Mouse (Mus musculus) forelimb bud, embryonic 11.5 days (tissue): ENCODE results near the gene B4galnt2.

Experiments used
- DNase-seq: peaks from one replicate; pipeline ENCODE4 v3.0.0-alpha.2; 2012; ENCODE audit warnings: low read depth, low spot score

B4galnt2 gene

DNA sequence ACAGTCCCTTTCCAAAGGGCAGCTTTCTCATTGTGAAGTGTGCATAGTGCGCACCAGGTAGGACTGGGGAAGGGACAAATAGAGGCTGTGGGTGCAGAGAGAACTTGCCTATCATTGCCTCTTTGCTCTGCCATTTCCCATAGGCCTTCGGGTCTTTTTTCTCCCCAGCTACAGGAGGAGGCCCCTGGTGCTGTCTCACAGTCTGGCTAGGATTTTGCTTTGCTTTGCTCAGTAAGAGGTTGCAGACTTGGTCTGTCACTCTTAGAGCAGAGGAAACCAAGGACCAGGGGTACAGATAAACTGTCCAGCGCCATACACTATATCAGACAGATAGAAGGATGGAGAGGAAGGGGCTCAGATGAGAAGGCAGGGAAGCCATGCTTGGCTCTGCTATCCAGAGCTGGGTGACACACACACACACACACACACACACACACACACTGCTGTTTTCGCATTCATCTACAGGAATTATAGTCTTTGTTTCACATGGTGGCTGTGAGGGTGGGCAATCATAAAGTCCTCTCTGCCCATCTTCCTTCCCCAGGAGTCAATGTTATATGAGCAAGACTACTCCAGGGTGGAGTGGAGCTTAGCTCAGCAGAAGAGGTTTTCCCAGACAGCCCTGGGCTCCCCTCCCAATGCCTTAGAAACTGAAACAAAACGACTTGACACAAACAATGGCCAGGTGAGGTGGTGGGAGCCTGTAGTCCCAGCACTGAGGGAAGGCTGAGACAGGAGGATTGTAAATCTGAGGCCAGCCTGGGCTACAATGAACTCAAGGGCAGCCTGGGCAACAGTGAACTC lies 73.8 kb downstream of the B4galnt2 start:
- DNase-seq, result no peak

DNA sequence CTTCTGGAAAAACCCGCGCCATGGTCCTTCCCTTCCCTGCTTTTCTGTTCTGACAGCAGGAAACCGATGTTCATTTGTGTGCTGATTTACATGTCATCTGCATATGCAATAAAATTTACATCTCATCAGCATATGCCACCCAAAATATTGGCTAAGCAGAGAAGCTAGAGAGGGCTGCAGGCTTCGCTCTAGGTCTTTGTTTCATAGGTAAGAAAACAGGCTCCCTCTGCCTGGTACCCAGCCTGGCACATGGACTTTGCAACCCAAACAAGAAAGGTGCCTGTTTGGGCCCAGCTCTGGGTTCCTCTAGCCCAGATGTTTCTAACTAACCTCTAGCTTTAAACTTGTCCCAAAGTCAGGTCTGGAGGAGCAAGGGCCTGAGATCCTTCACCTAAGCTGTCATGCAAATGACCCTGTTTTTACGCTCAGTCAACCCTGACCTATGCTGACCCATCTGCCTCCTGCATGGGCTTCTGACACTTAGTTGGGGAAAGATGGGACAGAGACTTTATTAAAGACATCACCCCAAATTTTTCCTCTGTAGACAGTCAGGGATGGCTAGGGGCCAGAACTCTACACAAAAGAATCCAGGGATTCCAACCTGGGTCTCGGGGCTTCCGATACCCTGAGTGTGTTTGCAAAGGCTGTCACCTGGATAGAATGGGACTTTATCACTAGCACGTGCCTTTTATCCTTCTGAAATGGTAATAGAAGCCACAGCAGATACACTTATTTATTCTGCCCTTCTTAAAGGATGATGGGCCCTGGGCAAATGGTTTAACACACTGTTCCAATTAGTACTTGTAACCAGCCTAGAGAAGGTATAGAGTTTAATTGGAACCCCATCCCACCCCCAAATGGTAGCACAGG lies 75.5 kb downstream of the B4galnt2 start:
- DNase-seq, result no peak

DNA sequence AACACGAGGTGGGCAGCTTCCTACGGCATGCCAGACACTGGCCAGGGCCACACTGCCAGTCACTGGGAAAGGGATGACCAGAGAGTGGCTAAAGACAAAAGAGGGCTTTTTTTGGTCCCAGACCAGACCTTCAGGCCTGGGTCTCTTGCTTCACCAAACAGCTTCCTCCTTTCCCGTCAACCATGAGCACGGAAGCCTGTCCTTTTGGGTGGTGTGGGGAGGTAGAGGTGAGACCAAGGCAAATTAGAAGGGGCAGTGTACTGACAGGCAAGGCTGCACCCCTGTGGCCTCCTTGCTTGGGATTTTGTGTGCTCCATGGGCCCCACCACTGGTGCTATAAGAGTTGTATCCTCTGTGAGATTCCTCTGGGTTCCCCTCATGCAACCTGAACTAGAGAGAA lies 76.1 kb downstream of the B4galnt2 start:
- DNase-seq, result no peak

- DNase-seq, result no peak
Measured at GRCm38 (mm10) chr11:95837059-95837458, 77.6 kb downstream of the B4galnt2 start, which contains the start of gene Gngt2. Gngt2 (plus strand) TSS chr11:95837216.

GRCm38 (mm10) chr11:95836433-95836832 lies 78.3 kb downstream of the B4galnt2 start:
- DNase-seq, result no peak

DNA sequence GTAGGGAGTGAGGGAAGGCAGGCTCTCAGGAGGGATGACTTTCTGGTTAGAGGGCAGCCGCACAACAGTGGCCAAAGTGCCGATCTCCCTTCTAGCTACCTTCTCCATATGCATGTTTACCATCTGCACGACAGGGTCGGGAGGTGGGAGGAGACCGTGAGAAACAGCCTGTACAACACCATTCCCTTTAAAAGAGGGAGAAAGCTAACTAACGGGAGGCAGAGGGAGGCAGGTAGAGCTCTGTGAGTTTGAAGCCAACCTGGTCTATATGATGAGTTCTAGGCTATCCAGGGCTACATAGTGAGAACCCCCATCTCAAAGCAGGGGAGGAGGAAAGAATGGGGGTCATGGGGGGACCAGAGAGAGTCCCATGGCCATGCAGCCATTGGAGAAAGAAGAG lies 78.9 kb downstream of the B4galnt2 start:
- no peak for DNase-seq

DNA sequence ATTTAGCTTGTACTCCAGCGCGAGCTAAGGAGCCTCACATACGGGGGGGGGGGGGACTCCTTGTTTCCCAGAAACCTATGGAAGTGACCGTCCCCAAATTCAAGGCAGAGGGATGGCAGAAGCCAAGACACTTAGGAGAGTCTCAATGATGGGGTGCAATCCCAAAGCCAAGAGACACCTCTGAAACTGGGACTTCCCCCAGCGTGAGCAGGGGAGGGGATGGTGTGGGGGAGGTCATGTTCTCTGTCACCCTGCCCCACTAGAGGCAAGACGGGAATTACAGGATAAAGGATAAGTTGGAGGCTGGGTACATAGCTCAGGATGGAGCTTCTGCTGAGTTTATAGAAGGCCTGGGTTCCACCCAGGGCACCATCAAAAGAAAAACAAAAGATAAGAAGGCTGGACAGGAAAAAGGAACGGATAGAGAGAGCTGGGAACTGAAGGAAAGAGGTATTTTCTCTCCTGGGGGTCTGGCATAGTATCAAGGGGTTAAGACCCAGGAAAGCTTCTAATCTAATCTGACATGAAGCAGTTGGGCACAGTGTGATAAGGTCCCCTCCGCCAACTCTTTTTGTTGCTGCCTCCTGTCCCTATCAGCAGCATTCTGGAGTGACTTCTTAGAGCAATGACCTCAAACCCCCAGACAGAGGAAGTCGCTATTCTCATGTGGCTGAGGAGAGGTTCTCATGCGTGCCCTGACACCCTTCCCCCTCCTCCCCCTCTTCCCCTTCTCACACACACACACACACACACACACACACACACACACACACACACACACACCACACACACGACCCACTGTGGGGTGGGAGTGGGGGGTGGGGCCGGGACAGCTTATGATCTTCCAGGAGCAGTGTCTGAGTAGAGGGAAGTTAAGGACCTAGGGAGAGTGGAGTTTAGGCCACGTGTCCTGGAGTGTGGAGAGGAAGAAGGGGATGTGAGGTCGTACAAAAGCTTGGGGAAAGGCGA lies 79.7 kb downstream of the B4galnt2 start:
- DNase-seq, result no peak

DNA sequence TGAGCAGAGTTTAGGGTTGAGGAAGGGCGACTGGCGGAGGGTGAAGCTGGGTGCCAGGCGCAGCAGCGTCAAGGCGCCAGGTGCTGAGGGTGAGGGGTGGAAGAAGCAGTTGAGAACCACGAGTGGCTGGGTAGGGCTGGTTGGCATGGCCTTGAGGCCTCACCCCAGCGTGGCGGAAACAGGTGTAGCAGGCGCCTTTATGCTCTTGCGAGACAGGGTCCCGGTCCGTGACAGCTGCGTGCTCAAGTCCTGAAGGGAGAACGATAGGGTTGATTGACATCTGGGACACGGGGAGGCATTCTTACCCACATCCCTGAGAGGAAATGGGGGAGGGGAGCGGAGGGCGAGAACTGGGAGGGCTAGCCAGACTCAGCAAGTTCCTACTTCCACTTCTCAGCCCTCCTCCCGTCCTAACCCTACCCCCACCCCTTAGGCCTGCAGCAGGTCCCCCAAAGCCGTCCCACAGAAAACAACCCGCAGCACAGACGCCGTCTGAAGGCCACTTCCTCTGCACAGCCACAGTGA lies 80.5 kb downstream of the B4galnt2 start:
- DNase-seq, result no peak

- no peak for DNase-seq
Measured at GRCm38 (mm10) chr11:95833631-95834142, 81.0 kb downstream of the B4galnt2 start.

- no peak for DNase-seq
Measured at GRCm38 (mm10) chr11:95833006-95833570, 81.6 kb downstream of the B4galnt2 start.

- DNase-seq, result no peak
Measured at GRCm38 (mm10) chr11:95832129-95833005, 82.3 kb downstream of the B4galnt2 start.

DNA sequence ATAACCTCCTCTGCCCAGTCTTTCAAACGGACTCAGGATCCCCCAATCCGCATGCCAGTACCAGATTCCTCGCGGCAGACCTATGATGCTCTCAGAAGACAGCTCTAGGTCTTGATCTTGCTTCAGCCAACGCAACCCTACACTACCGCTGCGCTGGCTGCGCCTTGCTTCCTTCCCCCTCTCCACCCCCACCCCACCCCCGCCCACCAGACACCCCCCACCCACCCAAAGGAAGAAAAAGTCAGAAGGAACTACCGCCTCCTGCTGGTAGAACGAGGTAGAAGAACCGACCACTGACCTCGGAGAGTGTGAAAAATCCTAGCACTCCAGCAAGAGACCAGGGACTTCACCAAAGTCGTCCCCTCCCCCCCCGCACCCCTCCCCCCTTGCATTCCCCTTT lies 83.0 kb downstream of the B4galnt2 start:
- no peak for DNase-seq

DNA sequence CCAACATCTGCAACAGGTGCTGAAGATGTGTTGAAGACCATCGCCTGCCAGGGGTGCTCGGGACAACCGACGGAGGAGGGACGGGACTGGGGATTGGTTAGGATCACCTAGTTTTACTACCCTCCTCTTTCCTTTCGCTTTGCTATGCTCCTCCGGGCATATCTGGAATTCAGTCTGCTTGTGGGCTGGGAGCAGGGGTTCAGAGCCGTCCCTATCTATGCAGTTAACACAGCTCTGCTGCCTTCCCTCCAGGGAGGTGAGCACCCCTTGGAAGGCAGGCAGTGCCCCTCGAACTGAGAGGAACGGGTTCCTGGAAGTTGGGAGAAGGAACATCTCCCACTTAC lies 83.4 kb downstream of the B4galnt2 start:
- DNase-seq, result no peak

DNA sequence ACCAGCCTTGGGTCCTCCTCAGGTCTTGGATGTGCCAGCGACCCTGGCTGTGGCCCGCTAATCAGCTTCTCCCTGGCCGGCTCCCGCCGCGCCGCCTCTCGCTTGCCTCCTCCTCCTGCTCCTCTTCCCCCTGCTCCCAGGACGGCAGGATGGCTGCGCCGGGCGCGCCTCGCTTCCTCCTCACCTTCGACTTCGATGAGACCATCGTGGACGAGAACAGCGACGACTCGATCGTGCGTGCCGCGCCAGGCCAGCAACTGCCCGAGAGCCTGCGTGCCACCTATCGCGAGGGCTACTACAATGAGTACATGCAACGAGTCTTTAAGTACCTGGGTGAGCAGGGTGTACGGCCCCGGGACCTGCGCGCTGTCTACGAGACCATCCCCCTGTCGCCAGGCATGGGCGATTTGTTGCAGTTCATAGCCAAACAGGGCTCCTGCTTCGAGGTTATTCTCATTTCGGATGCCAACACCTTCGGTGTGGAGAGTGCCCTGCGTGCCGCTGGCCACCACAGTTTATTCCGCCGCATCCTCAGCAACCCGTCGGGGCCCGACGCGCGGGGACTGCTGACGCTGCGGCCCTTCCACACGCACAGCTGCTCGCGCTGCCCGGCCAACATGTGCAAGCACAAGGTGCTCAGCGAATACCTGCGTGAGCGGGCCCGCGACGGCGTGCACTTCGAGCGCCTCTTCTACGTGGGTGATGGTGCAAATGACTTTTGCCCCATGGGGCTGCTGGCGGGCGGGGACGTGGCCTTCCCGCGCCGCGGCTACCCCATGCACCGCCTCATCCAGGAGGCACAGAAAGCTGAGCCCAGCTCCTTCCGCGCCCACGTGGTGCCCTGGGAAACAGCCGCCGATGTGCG lies 84.0 kb downstream of the B4galnt2 start:
- DNase-seq, result no peak

DNA sequence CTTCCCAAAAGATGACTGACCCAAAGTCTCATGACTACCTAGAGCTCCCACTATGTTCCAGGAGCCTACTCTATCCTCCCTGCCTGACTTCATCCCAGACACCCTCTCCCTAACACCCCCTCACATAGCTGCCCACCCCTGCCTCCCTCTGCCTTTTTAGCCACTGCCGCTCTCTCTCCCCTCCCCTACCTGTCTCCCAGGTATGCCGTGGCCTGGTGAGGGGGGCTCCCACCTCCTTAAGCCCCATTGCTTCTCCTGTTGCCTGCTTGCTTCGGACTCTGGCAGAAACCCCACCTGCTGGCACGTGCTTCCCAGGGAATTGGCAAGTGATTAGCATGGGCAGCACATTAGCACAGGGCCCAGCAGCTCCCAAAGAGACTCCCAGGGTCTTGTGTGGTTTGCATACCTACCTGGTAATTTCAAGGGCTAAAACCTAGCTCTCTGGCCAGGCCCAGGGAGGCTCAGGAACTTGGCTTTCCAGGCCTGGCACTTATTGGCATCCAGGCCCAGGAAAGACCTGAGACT lies 85.1 kb downstream of the B4galnt2 start:
- DNase-seq, result no peak

GRCm38 (mm10) chr11:95828181-95828964 lies 86.3 kb downstream of the B4galnt2 start:
- DNase-seq, result no peak

DNA sequence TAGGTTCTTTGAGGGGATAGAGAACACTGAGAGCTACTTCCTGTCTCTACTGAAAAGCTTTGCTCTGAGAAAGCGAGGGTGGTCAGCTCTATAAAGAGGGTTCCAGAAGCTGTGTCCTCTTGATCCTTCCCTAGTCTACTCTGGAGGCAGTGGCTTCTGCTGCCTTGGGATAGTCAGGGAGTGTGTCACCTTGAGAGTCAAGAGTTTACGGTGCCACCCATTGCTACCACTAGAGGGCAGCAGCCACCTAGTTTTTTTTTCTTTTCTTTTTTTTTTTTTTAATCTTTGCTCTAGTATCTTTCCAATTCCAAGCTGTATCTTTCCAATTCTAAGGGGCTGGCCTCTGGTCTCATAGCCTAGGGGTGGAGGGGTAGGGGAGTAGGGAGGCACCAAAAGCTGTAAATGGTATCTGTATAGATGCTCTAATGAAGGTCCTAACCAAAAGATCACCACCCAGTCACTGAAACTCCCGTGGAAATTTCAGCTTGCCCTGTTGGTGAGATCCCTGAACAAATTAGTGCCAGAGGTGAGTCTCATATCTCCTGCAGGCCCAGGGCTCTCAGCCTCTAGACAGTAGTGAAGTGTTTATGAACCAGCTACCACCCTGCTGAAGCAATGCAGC lies 87.1 kb downstream of the B4galnt2 start:
- peak; percentile 64 for DNase-seq

DNA sequence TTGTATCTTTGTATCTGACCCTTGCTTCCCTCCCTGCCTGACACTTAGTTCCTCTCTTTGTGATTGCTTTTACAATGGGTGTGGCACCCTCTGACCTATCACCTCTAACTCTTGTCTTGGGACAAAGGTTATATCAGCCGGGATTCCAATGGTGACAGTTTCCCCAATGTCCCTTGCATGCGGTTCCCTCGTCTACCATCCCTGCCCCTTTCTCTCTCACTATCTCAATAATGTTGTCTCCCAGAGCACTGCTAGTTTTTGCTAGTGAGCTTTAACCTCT lies 87.6 kb downstream of the B4galnt2 start:
- DNase-seq, result no peak
